Mouse (Mus musculus) embryo, embryonic 10.5 days (tissue): ENCODE results near the gene Atf7.
"Not testable (repeated sequence)": the region's sequence is repeated elsewhere in the genome, so short reads cannot be mapped to it uniquely, and the experiment has no call there.

Source experiments
- DNase-seq: peaks from one replicate; pipeline ENCODE4 v3.0.0-alpha.2; 2015; ENCODE audit warnings: low spot score

The Atf7 gene

GRCm38 (mm10) chr15:102624970-102625686 is at the start of gene Atf7, which contains the start of gene Gm28047:
Gene Atf7 (minus strand): TSS chr15:102625464.
Gene Gm28047 (minus strand): TSS chr15:102625067.
- DNase-seq, result peak; percentile 99

DNA sequence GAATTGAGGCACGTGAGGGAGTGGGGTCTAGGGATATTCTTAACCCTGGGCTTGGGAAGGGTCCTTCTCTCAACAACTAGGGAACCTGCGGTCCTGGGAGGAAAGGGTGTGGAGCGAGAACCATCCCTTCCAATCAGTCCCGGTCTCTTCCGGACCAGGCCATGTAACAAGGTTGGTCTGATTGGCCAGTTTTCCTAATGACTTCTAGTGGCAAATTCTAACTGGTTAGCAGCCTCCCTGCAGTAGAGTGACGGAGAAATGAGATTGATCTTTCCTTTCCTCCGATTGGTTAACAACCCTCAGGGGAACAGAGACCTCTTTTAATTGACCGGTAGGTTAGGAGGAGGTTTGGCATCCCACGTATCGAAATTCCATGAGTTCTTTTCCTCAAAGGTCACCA is 48.3 kb upstream of the Atf7 start:
- DNase-seq, result peak; percentile 91

DNA sequence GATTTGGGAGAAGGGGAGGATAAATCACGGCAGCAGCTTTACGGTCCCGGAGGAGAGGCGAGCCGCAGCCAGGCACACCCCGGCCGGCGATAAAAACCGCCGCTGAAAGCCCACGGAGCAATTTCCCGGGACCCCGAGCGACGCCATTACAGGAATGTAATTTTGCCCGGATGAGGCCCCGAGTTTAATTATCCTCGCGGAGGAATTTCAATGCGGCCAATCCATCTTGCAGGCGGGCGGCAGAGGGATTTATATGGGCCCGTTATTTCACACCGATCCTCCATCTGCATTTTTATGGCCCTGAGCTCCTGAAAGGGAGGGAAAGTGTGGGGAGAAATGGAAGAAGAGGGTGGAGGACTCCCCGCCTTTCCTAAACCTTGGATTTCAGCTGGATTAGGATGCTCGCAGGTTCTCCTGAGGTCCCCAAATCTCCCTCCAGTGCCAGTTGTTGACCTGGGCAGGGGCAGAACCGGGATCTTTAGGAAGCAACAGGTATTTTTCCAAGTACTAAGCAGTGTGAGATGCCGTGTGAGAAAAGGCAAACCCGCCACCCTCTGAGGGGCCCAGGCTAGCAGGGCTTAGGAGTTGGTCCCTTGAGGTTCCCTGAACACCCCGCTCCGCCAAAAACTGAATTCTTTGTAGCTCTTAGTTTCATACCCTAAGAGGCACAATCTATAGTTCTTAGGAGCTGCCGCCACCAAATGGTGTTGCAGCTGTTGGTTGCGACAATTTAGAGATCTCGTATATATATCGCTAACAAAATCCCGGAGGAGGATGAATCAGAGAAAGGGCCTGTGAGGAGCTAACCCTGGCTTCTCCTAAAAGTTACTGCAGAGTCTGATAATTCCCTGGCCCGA is 47.2 kb upstream of the Atf7 start, which contains the start of gene Atp5g2:
Atp5g2 (minus strand) TSS at position 138 of the 857 bp plus-strand sequence.
- DNase-seq, result peak; percentile 76

GRCm38 (mm10) chr15:102671721-102672214 is 46.5 kb upstream of the Atf7 start:
- DNase-seq, result peak; percentile 91

DNA sequence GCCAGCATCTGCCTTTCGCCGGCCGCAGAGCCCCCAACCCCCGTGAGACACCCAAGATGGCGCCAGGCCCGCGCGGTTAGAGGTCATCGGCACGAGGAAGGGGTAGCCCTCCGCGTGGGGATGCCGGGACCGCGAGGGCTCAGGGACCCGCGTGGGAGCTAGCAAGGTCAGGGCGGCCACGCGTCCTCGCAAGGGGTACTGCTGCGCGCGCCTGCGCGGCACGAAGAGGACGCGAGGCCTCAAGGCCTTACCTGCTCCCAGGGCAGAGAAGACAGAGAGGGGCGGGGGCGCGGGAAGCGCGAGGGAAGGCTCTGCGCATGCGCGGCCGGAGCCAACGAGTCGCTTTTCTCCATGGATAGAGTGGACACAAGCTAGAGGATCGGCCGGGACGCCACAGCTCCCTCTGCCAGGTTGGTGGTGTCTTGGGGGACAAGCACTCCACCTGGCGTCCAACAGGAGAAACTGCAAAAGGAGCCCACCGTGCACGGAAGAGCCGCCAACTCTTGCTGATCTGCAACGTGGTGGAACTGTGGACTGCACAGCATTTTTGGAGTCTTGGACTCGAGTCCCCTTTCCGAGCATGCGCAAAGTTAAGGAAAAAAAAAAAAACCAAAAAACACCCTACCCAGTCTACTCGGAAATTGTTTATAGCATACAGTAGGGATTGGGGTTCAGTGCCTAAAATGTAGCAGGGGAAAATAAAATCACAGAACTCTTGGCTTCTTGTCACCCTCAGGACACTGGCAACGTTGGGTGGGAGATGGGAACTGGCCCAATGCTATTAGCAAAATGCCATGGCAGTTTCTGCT is 45.7 kb upstream of the Atf7 start:
- peak; percentile 99 for DNase-seq

GRCm38 (mm10) chr15:102670281-102670680 is 45.0 kb upstream of the Atf7 start:
- peak; percentile 46 for DNase-seq

DNA sequence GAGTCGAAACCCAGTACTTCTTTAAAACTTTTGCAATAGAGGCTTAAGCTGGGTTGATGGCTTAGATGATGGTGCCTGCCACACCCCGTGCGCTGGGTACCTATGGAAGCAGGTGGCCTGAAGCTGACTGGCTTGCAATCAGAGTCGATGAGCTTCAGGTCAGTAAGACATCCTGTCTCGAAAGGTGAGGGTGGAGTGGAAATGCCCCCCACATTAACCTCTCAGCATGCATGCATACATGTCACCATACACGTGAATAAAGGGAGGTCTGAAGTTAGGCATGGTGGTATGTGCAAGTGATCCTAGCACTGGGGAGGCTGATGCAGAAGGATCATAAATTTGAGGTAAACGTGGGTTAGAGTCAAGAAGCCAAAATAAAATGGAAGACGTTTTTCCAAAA is 44.3 kb upstream of the Atf7 start:
- DNase-seq, result no peak

- peak; percentile 70 for DNase-seq
Observed at GRCm38 (mm10) chr15:102665494-102665893, 40.2 kb upstream of the Atf7 start.

GRCm38 (mm10) chr15:102663825-102664224 is 38.6 kb upstream of the Atf7 start:
- no peak for DNase-seq

DNA sequence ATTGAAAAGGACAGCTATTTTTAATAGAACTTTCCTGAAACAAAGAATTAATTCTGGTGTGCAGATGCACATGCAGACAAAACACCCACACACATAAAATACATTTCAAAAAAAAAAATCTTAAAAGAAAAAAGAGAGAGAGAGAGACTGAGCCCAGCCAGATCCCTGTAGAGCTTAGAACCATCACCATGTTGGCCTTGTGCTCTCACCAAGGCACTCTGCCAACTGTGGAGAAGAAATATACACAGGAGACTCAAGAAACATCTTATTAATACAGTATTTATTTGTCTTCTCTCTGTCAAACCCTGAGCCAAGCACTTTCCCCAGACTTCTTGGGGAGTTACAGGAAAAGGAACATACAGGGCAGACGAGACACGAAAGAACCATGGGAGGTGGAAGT is 37.3 kb upstream of the Atf7 start:
- DNase-seq, result not testable (repeated sequence)

GRCm38 (mm10) chr15:102657926-102658381 is 32.7 kb upstream of the Atf7 start:
- DNase-seq, result peak; percentile 18

GRCm38 (mm10) chr15:102656658-102657057 is 31.4 kb upstream of the Atf7 start:
- DNase-seq, result peak; percentile 57

DNA sequence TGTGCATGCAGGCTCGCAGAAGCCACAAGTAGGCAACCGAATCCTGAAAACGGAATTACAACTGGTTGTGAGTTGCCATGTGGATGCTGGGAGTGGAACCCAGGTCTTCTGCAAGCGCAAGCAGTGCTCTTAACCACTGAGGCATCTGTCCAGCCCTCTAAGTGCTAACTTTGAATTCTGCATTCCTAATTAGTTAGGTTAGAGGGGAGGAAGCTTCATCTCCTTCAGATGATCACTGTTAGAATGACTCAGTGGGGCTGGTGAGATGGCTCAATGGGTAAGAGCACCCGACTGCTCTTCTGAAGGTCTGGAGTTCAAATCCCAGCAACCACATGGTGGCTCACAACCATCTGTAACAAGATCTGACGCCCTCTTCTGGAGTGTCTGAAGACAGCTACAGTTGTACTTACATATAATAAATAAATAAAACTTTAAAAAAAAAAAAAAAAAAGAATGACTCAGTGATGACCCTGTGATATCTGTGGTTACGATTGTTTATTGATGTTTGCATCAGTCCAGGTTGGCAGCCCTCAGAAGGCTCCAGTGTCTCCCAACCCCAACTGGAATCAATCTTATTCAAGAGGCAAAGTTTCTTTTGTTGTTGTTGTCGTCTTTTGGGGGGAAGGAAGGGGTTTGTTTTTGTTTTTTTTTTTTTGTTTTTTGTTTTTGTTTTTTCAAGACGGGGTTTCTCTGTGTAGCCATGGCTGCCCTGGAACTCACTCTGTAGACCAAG is 26.8 kb upstream of the Atf7 start:
- not testable (repeated sequence) for DNase-seq

DNA sequence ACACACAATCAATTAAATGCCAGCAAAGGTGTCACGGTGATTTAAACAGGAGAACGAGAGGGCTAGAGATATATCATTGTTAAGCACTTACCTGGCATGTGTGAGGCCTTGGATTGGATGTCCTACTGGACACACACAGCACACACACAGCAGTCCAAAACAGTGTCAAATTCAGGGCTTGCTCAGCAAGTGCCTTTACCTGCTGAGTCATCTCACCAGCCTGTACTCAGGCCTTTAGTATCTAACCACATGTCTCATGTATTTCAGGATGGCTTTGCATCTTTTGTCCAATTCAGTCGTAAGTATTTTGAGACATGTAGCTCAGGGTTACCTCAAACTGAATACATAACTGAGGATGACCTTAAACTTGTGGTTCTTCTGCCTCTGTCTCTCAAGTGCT is 25.8 kb upstream of the Atf7 start:
- no peak for DNase-seq

DNA sequence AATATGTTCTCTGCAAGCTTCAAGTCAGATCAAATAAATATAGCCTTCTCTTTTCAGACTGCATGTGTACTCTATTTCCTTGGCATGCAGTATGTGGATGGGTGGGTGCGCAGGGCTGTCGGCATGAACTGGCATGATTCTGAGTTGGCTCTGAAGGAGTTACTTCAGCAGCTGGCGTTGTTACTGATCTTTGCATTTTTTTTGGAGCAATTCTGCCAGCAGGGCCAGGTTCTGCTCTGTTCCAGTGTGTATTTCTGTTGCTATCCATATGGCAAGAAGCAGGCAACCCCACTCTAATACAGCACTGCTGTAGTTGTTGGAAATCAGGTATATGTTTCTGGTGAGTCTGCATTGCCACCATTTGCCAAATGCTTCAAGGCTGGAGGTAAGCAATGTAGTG is 10.6 kb upstream of the Atf7 start:
- DNase-seq, result no peak

- DNase-seq, result no peak
Observed at GRCm38 (mm10) chr15:102634684-102635083, 9.4 kb upstream of the Atf7 start.

DNA sequence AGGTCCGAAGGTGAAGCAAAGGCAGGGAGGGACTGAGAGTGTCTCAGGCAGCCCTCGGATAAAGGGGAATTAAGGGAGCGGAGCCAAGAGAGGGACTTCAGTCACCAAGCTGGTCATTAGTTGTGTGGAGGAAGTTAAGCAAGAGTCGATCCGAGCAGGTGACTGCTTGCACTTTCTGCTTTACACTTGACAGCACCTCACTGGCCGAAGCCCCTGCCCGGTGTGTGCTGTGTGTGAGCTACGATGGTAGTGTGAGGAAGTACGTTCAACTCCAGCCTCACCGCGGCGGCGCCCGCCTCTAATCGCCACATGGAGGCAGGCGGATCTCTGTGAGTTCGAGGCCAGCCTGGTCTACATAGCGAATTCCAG is 407 bp upstream of the Atf7 start:
- DNase-seq, result no peak

- peak; percentile 32 for DNase-seq
Observed at GRCm38 (mm10) chr15:102624291-102624969, 834 bp downstream of the Atf7 start.

DNA sequence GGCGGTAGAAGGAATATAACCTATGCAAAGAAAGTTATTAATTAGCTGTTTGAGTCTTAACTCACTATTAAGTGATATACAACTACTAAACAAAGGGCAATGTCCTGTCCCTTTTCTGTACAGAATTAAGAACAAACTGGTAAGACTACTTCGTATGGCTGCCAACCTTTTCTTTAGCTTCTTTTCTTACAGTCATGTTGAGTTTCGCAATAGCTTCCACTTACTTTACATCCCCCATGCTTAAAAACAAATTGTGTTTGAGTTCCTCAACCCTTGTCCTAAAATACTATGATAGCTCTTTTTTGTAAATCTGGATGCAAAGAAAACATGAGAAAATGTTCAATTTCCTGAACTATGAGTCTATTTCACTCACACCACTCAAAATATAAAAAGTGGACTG is 2.1 kb downstream of the Atf7 start:
- DNase-seq, result no peak

DNA sequence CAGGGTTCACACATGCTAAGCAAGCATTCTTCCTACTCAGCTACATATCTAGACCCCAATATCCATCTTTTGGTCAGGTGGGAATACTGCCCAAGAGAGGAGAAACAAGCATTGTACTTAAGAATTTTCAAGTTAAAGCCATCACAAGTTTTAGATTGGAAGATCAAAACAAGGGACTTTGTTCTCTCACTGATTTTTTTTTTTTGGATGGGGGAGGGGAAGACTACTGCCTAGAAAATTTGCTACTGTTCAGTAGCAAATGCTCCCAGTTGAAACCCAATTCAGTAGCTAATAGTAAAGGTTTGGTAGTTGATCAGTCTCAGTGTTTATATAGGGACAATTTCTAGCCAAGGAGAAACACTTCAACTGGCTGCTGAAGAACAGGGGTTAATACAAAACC is 2.7 kb downstream of the Atf7 start:
- DNase-seq, result no peak

GRCm38 (mm10) chr15:102620765-102621164 is 4.5 kb downstream of the Atf7 start:
- DNase-seq, result no peak
